In the genomic region with DNA sequence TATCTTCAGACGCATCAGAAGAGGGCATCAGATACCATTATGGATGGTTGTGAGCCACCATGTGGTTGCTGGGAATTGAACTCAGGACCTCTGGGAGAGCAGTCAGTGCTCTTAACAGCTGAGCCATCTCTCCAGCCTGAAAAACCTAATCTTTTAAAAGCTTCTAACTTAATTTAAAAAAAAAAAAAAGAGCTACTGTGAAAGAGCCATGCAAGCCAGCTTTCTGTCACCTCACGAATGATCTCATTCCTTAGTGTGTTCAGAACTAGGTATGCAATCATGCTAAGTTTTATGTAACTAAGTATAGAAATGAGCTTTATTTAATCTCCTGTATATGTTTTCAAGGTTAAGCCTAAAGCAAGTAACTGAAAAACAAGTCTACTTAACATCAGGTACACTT, we compare ENCODE assay signal across 33 mouse cellular contexts.
"Had no signal": no experiment of that assay in that cellular context is flagged by ENCODE, and none has a peak within 500 bp of the region (broad histone marks: within the 10 kb centered on the region; RNA-seq: fewer than 3 reads in every experiment).

No protein-coding gene starts in this region.

- H3K4me3 ChIP-seq: heart, embryonic 10.5 days; heart, embryonic 12.5 days; heart, embryonic 13.5 days; heart, embryonic 15.5 days; hindbrain, embryonic 10.5 days; hindbrain, embryonic 12.5 days; hindbrain, embryonic 13.5 days; hindbrain, embryonic 15.5 days; intestine, embryonic 15.5 days; layer of hippocampus, adult 2 months; left cerebral cortex, adult 2 months had no signal

- H3K4me2 ChIP-seq: heart, embryonic 11.5 days; heart, embryonic 12.5 days; heart, embryonic 13.5 days; heart, embryonic 15.5 days; hindbrain, embryonic 12.5 days; hindbrain, embryonic 13.5 days; hindbrain, embryonic 14.5 days; hindbrain, embryonic 15.5 days; intestine, embryonic 15.5 days had no signal

- H3K27me3 ChIP-seq: heart, embryonic 12.5 days; heart, embryonic 13.5 days; heart, embryonic 15.5 days; hindbrain, embryonic 12.5 days; hindbrain, embryonic 13.5 days; hindbrain, embryonic 15.5 days; intestine, embryonic 15.5 days had no signal

- H3K4me1 ChIP-seq: hindbrain, embryonic 12.5 days; hindbrain, embryonic 15.5 days had no signal

- DNase-seq: heart, postnatal 10 days; heart, postnatal 14 days; heart, postnatal 36 days; heart, postnatal 4 days; kidney, adult 11 months; kidney, adult 18-20 months; kidney, adult 2 months; kidney, adult 8-10 months; kidney, adult 9 months; kidney, postnatal 10 days; kidney, postnatal 14 days; kidney, postnatal 25 days; kidney, postnatal 36 days; layer of hippocampus, adult 9-11 months; layer of hippocampus, postnatal 36 days had no signal

- H3K9me3 ChIP-seq: heart, embryonic 10.5 days; heart, embryonic 12.5 days; heart, embryonic 13.5 days; heart, embryonic 15.5 days; hindbrain, embryonic 10.5 days; hindbrain, embryonic 12.5 days; hindbrain, embryonic 13.5 days; hindbrain, embryonic 15.5 days; intestine, embryonic 15.5 days had no signal

- ATAC-seq: hindbrain, embryonic 16.5 days; hindbrain, postnatal 0 days; intestine, embryonic 15.5 days; intestine, embryonic 16.5 days; intestine, postnatal 0 days had no signal

- H3K27ac ChIP-seq: heart, embryonic 10.5 days; heart, embryonic 13.5 days; heart, embryonic 15.5 days; hindbrain, embryonic 10.5 days; hindbrain, embryonic 12.5 days; hindbrain, embryonic 13.5 days; hindbrain, embryonic 14.5 days; hindbrain, embryonic 15.5 days; hindbrain, postnatal 0 days; intestine, embryonic 15.5 days; kidney, postnatal 0 days; layer of hippocampus, adult 2 months; left cerebral cortex, adult 2 months had no signal

- H3K9ac ChIP-seq: heart, embryonic 12.5 days; heart, embryonic 13.5 days; heart, embryonic 15.5 days; hindbrain, embryonic 12.5 days; hindbrain, embryonic 13.5 days; hindbrain, embryonic 14.5 days; hindbrain, embryonic 15.5 days; intestine, embryonic 15.5 days had no signal
